Mouse (Mus musculus) neutrophil, adult 5-6 weeks (primary cell): Measurements from ENCODE around the gene Grm1. TPM values are rescaled to one million over a fixed set of nuclear protein-coding genes. Genes with fewer than 3 reads are reported as not detected.

ENCODE experiments used
- ATAC-seq: fragments of 151-379, 151-347 bp; 2 replicates; pipeline ENCODE4 v1.8.0; 2017; ENCODE audit warnings: mild to moderate bottlenecking, moderate TSS enrichment; ENCODE audit not compliant: insufficient number of reproducible peaks, poor library complexity, low FRiP score, severe bottlenecking; ENCODE audit errors: extremely low read depth
- total RNA-seq: library from RNA; stranded (forward); fragments of 200-1000 nt; gene quantifications from 2 replicates; pipeline ENCODE4 v1.2.3, GENCODE M21; 2017

The Grm1 gene
- total RNA-seq, 1 experiment from 2014 or later = 4.3 TPM

GRCm38 (mm10) chr10:10996766-10997165 lies 85.4 kb downstream of the Grm1 start:
- ATAC-seq = no peak

- no peak for ATAC-seq
Measured at GRCm38 (mm10) chr10:10991708-10992107, 90.4 kb downstream of the Grm1 start.

GRCm38 (mm10) chr10:10971311-10971710 lies 110.8 kb downstream of the Grm1 start:
- no peak for ATAC-seq

- ATAC-seq = no peak
Measured at GRCm38 (mm10) chr10:10964490-10965150, 117.5 kb downstream of the Grm1 start.

GRCm38 (mm10) chr10:10950557-10950956 lies 131.6 kb downstream of the Grm1 start:
- ATAC-seq = no peak

GRCm38 (mm10) chr10:10949172-10949571 lies 133.0 kb downstream of the Grm1 start:
- ATAC-seq = no peak

GRCm38 (mm10) chr10:10947531-10947930 lies 134.6 kb downstream of the Grm1 start:
- ATAC-seq = no peak

GRCm38 (mm10) chr10:10944003-10944402 lies 138.2 kb downstream of the Grm1 start:
- ATAC-seq = no peak

GRCm38 (mm10) chr10:10942248-10942647 lies 139.9 kb downstream of the Grm1 start:
- ATAC-seq = no peak

GRCm38 (mm10) chr10:10935806-10936205 lies 146.3 kb downstream of the Grm1 start:
- ATAC-seq = no peak

- no peak for ATAC-seq
Measured at GRCm38 (mm10) chr10:10929672-10930071, 152.5 kb downstream of the Grm1 start.

GRCm38 (mm10) chr10:10928798-10929366 lies 153.3 kb downstream of the Grm1 start:
- ATAC-seq = no peak

GRCm38 (mm10) chr10:10917857-10918399 lies 164.2 kb downstream of the Grm1 start:
- ATAC-seq = no peak

- no peak for ATAC-seq
Measured at GRCm38 (mm10) chr10:10913621-10914020, 168.5 kb downstream of the Grm1 start.

GRCm38 (mm10) chr10:10890221-10890620 lies 191.9 kb downstream of the Grm1 start:
- no peak for ATAC-seq

- no peak for ATAC-seq
Measured at GRCm38 (mm10) chr10:10888521-10888920, 193.6 kb downstream of the Grm1 start.

GRCm38 (mm10) chr10:10884992-10885391 lies 197.2 kb downstream of the Grm1 start:
- no peak for ATAC-seq

GRCm38 (mm10) chr10:10872142-10872541 lies 210.0 kb downstream of the Grm1 start:
- no peak for ATAC-seq

- ATAC-seq = no peak
Measured at GRCm38 (mm10) chr10:10870271-10870670, 211.9 kb downstream of the Grm1 start.

- no peak for ATAC-seq
Measured at GRCm38 (mm10) chr10:10866278-10866677, 215.9 kb downstream of the Grm1 start.

- no peak for ATAC-seq
Measured at GRCm38 (mm10) chr10:10864759-10865158, 217.4 kb downstream of the Grm1 start.
